Mouse (Mus musculus) T-helper 1 cell (primary cell): ENCODE measurements around the gene Spink4.

Source experiments
- in situ Hi-C: fragments of 300-600 bp; cut with MboI, MseI; formaldehyde crosslinking; loops from one replicate; pipeline ENCODE4 v1.15.1; 2025; ENCODE audit warnings: high pct_unique_total_duplicates

The Spink4 gene

GRCm38 (mm10) chr4:40963536-40963935 lies 43.7 kb downstream of the Spink4 start:
- in situ Hi-C loops: loop anchor here (25.0 kb wide), 1 partner anchor 701 kb away; the partner anchor contains the start of genes Smim27 and Topors

GRCm38 (mm10) chr4:40969161-40969560 lies 49.3 kb downstream of the Spink4 start:
- in situ Hi-C loops: loop anchor here (25.0 kb wide), 1 partner anchor 707 kb away; the partner anchor contains the start of genes Smim27 and Topors

- in situ Hi-C loops: loop anchor here (25.0 kb wide), 1 partner anchor 708 kb away; the partner anchor contains the start of genes Smim27 and Topors
These were observed 50.1 kb downstream of the Spink4 start for GRCm38 (mm10) chr4:40969781-40970591.

- in situ Hi-C loops: loop anchor here (25.0 kb wide), 1 partner anchor 708 kb away; the partner anchor contains the start of genes Smim27 and Topors
These were observed 50.7 kb downstream of the Spink4 start for GRCm38 (mm10) chr4:40970592-40970841.

- in situ Hi-C loops: loop anchor here (25.0 kb wide), 1 partner anchor 709 kb away; the partner anchor contains the start of genes Smim27 and Topors
These were observed 51.2 kb downstream of the Spink4 start, which contains the start of gene Nfx1 for GRCm38 (mm10) chr4:40970842-40971701. Gene Nfx1, plus strand, starts transcription at chr4:40970906.

- in situ Hi-C loops: loop anchor here (25.0 kb wide), 1 partner anchor 709 kb away; the partner anchor contains the start of genes Smim27 and Topors
These were observed 51.9 kb downstream of the Spink4 start for GRCm38 (mm10) chr4:40971744-40972143.

GRCm38 (mm10) chr4:40974011-40974410 lies 54.2 kb downstream of the Spink4 start:
- in situ Hi-C loops: loop anchor here (25.0 kb wide), 1 partner anchor 712 kb away; the partner anchor contains the start of genes Smim27 and Topors

GRCm38 (mm10) chr4:40975678-40976077 lies 55.8 kb downstream of the Spink4 start:
- in situ Hi-C loops: no loop called here

- in situ Hi-C loops: no loop called here
These were observed 56.8 kb downstream of the Spink4 start for GRCm38 (mm10) chr4:40976651-40977050.

- in situ Hi-C loops: no loop called here
These were observed 59.6 kb downstream of the Spink4 start for GRCm38 (mm10) chr4:40979430-40979829.
